Mouse (Mus musculus) liver (tissue): ENCODE measurements around the gene Fam168a.

Experiments
- DNase-seq: peaks from one replicate; pipeline ENCODE4 v3.0.0-alpha.2; 2020; ENCODE audit warnings: mixed read lengths

Fam168a gene

DNA sequence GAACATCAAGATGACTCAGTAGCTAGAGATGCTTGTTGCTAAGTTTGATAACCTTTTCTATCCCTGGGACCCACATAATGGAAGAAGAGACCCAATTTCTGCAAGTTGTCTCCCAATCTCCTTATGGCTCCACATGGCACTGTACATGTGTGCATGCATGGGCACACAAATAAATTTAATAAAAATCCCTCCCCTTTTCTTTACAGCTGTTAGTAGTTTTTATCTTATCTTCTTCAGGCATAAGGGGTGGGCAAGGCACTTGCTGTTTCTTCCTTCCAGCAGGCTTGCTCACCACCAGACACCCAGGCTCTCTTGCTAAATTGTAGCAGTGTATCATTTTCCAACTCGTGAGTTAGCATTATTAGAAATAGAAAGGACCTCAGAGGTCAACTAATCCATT, 79.6 kb downstream of the Fam168a start:
- DNase-seq = peak; percentile 54

DNA sequence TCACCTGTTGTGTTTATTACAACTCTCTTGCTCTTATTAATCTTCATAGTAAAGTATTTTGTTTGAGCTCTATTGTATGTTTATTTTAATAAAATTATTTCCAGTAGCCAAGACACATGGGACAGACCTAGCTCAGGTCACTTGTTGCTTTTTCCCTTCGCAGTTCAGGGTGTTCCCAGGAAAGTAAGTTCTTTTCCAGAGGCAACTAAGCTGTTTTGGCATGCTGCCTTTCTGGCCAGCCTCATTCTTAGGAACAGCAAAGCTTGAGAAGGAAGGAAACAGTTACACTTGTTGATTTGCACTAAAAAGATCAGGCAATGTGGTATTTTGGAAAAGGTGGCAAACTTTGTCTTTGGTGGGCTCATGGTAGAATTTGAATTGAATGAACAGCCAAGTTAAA, 81.9 kb downstream of the Fam168a start:
- no peak for DNase-seq

DNA sequence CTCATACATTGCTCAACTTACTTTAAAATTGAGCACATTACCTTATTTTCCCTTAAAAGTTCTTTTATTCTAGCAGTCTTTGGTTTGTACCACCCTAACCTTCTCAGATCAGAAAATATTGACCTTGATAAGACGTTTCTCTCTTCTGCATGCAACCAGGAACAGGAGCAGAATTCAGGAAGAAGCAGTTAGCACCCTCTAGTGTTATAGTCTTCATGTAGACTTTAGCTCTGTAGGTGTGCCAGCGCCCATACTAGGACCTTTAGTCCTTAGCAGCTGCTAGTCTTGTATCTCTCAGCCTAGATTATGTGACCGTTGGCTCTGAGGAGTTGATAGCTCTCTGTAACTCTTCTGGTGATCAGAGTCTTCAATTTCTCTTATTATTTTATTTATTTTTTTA, 92.4 kb downstream of the Fam168a start:
- peak; percentile 13 for DNase-seq

DNA sequence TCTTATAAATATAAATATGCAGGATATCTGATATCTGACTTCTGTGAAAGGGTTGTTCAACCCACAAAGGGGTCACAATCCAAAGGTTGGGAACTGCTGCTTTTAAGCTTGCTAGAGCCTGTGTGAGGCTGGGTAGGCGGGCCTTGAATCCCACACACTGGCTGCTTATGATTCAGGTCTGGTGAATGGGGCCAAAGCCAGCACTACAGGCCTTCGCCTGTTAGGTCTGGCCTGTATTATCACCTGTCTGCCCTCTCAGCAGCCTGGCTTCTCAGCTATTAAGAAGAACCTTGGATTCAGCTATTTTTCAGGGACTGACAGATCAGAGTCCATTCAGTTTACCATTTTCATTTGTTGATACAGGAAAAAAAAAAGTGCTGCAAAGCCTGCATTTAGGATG, 99.0 kb downstream of the Fam168a start:
- DNase-seq = no peak

DNA sequence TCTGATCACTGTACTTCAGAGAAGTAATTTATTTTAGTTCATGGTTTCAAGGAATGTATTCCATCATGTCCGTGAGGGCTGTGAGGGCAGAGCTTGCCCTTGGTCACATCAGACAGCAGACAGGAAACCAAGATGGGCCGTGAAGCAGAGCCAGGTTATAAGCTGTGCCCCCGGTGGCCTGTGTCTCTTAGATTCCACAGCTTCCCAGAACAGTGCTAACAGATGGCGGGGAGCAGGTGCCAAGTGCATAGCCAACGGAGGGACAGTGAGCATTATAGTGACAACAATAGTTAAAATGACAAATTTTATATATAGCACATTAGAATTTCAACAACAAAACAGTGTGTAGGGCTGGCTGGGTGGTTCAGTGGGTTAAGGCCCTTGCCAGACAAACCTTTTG, 105.5 kb downstream of the Fam168a start:
- DNase-seq = no peak

DNA sequence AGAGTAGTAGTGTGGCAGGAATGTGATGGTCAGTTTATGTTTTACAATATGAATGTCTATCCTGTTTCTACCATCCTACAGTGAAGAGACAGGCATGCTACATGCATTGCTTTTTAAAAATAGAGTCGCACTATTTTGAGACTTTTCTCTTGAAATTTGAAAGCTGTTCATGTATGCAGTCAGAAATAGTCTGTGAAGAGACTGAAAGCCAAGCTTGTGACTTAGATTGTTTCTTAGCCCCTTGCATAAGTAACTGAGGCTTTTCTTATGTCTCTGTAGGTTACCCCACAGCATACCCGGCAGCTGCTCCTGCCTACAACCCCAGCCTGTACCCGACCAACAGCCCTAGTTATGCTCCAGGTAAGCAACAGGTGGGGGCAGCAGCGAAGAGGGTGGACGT, 106.2 kb downstream of the Fam168a start:
- DNase-seq = no peak

DNA sequence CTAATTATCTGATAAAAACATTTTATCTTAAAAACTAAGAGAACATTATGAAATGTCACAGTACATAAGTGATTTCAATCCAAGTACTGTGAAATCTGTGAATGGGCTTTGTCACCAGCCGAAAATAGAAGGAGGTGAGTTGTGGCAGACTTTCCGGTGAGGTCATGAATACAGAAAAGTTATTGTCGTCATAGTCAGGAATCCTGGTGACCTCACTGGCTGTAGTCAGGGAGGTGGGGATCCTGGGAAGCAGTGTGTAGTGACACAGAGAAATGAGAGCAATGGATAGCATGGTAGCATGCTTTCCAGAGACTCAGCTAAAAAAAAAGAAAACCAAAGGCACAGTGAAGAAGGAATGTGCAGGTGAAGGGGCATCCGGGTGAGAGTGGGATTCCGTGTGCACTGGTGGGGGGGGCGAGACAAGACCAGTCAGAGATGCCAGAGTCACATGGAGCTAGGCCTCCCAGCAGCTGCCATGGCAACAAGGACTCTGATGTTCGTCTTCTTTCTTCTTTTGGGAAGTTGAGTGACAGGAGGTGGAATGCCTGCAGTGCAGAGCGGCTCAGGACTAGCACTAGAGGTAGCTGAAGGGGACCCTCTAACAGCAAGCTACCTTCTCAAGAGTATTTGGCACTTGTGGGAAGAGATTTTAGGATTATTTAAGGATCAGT, 109.6 kb downstream of the Fam168a start:
- no peak for DNase-seq

DNA sequence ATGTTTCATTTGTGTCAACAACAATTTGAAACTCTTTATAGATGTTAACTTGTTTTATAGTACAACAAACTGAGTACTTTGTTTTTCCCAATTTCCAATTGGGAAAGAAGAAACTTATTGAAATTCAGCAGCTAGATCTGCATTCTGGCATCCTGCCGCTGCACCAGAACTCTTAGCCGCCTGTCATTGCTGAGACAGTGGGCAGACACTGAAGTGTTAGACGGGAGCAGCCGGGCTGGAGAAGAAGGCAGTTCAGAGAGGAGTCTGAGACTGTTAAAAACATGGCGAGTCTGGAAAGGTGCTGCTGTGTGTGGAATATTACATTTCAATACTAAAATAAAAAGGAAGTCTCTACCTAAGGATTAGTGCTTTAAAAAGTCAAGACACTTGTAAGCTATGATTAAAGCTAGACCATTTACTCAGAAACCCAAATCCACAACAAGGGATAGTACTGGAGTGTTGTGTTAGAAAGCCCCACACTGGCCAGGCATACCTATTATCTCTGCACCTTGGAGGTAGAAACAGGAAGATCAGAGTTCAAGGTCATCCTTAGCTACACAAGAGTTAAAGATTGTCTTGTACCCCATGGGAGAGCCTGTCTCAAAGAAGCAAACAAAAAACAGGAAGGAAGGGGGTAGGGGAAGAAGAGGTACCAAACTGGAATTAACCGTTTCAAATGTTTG, 110.5 kb downstream of the Fam168a start:
- no peak for DNase-seq

DNA sequence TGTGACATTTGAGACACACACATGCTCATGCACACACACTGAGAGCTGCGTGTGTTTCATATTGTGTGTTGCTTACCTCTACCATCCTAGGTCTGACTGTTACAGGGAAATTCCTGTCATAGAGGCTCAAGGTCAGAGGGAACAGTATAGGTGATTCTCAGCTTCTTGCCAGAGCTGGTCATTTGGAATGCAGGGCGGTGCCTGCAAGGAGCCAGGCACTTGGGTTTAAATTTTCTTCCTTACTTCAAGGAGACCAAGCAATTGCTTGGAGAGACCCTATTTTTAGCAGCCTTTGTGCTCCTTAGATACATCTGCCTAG, 111.0 kb downstream of the Fam168a start:
- DNase-seq = no peak

DNA sequence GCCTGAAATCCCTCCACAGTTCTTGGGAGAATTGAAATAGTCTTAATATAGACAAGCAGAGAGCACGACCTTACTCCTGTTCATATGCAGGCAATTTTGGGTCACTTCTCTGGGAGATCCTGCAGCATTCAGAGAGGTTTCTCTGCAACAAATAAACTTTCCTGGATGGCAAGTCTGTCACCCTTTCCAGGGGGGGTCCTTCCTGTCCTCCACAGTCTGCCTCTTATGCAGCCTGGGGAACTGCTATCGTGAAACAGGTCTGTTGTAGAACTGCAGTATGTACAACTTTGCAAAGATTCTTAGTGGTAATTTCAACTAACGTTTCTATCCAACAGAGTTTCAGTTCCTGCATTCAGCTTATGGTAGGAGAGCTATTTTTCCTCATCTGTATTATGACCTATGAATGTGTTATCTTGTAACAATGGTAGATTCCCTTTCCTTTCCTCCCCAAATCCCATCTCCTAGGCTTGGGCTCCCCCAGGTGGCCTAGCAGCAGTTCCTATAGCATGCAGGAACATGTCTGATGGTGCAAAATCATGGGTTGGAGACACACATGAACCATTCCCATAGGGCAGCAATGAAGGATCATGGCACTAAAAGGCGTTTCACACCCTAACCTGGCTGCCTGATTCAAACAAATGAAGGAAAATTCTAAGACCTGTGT, 112.1 kb downstream of the Fam168a start:
- peak; percentile 44 for DNase-seq

DNA sequence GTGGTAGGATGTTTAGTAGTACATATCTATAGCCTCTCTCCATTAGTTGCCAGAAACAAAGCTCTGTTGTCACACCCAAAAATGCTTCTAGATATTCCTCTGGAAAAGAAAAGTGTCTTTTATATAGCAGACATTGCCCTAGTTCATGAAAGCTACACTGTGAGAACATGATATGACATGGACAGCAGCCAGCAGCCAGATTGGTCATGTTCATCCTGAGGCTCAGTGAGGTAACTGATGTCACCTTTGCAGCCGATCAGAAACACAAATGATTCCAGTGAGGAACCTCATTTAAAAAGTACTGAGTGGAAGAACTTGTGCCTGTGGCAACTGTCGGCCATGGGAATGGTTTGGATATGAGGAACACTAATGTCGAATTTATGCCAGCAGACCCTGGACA, 118.2 kb downstream of the Fam168a start:
- no peak for DNase-seq

DNA sequence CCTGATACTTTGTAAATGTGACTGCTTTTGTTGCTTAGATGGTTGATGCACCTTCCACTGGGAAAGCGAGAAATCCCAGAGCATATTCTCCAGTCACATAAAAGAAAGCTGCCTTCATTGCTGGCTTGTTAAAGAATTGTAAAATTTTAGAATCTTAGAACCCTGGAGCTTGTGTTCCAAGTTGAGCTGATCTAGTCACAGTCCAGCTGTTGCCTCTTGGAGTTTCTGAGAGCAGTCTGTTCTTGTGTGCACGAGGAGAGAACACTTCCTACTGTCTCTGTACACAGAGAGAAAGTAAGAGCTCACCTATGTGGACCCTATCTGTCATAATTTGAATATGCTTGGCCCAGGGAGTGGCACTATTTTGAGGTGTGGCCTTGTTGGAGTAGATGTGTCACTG, 122.1 kb downstream of the Fam168a start:
- no peak for DNase-seq

DNA sequence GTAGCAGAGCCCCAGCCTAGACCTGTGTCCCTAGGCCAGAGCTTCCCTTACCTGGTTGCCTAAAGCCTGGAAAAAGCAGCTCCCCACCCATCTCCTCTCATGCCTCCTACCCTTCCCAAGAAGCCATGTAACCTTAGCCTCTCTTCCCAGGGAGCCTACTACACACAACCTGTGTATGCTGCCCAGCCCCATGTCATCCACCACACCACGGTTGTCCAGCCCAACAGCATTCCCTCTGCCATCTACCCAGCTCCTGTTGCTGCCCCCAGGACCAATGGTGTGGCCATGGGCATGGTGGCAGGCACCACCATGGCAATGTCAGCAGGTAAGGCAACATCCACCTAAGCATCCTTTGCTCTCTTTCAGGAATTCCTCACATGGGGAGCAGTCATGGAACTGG, 127.4 kb downstream of the Fam168a start:
- DNase-seq = no peak

DNA sequence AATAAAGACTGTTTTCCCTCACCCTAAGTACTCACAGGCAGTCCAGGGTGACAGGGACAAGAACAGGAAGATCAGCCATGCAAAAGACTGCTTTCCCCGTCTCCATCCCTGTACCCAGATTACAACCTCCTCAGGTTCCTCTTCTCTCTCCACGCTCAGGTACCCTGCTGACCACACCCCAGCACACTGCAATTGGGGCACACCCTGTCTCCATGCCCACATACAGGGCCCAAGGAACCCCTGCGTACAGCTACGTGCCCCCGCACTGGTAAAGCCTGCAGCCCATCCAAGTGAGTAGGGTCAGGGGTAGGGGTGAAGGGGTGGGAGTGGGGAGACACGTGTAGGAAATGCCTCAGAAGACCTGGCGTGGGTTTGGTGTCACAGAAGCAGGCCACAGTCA, 128.7 kb downstream of the Fam168a start:
- no peak for DNase-seq

DNA sequence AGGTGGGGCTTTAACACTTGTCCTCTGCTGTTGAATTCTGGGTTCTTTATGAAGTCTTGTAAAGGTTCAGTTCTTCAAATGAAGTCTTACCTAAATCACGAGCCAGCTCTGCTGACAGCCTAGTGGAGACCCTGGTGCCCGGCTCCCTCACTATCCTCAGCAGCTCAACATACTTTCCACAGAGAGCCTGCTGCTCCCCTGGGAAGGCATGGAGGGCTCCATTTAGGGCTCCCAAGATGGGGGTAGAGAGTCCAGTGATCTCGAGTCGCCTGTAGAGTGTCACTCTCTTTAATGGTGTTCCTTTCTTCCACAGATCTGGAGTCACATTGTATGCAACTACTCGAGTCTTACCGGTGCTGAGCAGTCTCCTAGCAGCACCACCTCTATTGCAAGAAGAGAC, 129.3 kb downstream of the Fam168a start:
- DNase-seq = no peak

DNA sequence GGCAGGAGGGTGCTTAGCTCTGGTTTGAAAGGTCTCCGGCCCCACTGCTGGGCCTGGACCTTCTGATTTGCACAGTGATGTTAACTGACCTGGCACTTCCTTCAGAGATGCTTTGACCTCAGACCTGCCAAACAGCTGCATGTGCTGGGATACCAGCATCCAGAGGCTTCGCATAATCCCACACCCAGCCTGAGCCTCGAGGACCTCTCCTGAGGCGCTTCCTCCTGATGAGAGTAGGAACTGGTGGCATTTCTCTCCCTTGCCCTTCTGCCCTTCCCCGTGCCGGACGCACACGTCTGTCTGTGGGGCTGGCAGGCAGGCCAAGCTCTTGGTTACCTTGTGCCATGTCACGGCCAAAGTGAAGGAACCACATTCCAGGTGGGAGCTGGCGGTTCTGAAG, 130.2 kb downstream of the Fam168a start:
- DNase-seq = no peak

DNA sequence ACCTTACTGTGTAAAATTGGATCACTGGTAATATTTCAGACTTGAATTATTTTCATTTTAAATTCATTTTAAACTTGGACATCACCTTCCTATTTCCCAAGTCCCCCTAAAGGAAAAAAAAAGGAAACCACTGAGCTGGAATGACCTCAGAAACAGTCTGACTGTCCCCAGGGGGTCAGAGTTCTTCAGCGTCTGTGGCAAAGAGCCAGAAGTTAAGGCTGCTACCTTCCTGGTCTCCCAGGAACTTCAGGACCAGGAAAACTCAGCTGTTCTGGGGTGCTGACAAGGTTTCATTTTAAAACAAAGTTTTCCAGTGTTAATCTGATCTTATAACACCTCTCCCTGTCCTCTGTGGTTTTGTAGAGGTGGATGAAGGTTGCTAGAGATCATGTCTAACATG, 131.3 kb downstream of the Fam168a start:
- no peak for DNase-seq

DNA sequence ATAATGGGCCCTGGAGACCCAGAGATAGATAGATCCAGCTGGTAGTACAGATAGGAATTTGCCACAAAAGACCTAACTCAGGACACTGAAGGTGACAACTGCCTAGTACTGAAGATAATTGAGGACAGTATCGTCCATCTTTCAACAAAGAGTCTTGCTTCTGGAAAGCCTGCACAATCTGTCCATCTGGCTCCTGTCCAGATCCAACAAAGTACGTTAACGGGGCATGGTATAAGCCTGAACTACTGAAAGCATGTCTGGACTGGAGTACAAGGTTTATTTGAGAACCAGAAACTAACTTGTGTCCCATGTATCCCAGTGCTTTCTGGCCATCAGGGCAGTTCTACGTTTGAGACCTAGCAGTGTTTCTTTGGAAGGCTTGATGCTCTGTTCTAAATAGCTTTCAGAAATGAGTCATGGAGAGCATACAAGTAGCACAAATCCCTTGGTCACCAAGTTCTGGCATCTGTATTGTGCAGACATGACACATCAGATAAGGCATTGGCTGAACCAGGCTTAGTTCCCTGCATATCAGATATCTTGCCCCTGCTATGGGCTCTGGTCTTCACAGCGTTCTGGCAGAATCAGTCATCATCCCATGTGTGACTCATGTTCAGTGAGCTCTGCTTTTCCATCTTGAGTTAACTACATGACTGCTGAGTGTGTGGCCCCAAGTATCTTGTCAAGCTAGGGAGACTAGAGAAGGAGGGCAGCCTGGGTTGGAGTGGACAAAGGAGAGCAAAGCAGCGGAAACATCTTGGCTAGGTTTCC, 133.4 kb downstream of the Fam168a start:
- peak; percentile 37 for DNase-seq

DNA sequence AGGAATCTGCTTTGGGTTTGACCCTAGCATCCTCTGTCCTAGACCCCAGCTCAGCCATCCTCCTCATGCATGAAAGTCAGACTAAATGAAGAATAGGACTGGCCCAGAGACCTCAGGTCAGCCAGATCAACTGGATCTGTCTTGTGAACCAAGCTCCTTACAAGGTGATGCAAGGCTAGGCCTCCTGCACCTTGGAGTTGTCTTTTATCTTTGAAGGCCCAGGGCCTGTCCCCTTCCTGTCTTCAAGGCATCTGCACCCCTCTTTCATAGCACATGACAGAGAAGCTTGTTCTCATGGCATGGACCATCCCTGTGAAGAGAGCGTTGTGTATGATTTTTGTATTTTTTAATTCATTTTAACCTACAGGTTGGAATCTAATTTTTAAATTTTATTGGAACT, 134.5 kb downstream of the Fam168a start:
- DNase-seq = no peak

DNA sequence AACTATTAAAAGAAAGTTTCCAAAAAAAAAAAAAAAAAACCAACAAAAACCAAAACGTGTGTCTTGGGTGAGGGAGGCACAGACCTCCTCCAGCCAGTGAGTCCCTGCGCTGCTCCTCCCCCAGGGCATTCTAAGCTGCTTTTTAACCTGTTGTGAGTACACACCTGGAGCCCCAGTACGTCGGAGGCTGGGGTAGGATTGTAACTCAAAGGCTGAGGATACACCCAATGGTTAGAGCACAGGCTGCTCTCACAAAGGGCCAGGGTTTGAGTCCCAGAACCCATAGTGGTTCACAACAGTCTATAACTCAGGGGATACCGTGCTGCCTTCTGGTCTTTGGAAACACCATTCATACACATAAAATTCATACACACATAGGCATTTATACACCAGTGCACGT, 135.2 kb downstream of the Fam168a start:
- no peak for DNase-seq

DNA sequence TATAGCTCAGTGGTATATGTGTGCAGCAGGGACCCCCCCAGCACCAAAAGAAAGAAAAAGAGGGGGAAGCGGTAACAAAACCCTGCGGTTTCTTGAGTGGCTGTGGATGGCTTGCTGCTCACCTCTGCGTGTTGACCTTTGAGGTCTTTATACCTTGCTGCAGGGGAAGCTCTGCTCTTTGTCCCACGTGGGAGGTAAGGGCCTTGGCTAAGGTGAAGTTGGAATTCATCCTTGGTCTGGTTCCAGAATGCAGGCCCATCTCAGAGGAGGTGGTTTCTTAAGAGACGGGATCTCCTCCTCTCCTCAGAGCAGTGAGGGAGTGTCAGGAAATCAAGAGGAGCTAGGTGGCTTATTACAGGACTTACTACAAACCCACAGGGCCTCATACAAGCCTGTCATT, 135.7 kb downstream of the Fam168a start:
- no peak for DNase-seq

DNA sequence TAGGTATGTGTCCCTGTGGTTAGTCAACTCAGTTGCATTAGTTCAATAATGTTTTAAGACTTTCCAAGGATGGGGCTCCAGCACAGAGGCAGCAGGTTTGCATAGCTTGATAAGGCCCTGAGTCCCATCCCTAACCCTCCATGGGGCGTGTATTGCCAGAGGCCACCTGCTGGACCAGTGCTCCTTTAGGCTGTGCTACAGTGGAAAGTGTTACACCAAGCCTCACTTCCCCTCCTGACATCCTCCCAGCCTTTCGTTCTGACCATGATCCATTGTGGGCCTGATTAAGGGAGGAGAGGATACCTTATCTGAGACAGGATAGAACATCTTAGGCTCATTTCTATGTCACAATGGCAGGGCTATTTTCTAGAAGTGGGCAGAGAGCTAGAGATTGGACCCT, 137.4 kb downstream of the Fam168a start:
- peak; percentile 83 for DNase-seq

DNA sequence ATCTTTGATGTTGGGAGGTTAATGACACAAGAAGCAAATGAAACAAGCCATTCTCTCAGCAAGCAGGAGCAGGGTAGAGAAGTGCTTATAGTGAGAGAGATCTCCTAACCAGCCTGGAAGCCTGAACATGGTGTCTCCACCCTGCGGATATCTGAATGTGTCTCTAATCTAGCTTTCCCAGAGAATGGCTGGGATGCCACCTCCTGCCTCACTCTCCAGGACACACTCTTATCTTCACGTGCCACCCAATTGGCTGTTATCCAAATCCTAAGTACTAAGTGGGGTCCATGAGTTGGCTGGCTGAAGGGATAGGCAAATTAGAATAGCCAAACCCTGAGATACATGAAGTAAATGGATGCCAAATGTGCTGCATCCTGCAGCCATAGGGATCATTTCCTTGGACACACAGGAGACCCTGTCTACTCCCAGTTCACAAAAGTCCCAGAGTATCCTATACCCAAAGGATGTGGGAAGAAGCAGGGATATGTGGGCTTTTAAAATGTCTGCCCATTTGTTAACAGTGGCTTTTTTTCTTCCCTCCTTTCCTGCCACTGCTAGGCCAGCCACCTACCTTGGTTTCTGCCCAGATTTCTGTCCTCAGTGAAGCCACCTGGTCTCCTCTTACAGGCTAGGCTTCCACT, 138.1 kb downstream of the Fam168a start:
- DNase-seq = peak; percentile 85
